In genomic region chr3:65528614-65529470, GRCm38 (mm10) we compare ENCODE assay signal across 8 mouse cellular contexts. TPM values are rescaled to one million over a fixed set of nuclear protein-coding genes. Genes with fewer than 3 reads are reported as not detected.
A peak's percentile ranks its signal among the peaks of the same experiment; 100 is the strongest.
DNase-seq lines count a peak whose midpoint lies in the region; ATAC-seq and TF ChIP-seq lines count a peak whose summit lies in the region.

No protein-coding gene starts in this region.

- no peaks in the 10 kb centered on the region for H3K27me3 ChIP-seq in intestine, embryonic 14.5 days (replicated peaks; ENCODE audit: control insufficient read depth, insufficient read depth, low read length)
- no peaks in the 10 kb centered on the region for H3K27me3 ChIP-seq in megakaryocyte, embryonic 14.5 days (replicated peaks)

- intact Hi-C loops in left cerebral cortex, postnatal 10 days (cut with DNase I): loop anchor here (2.0 to 5.0 kb wide), 4 partner anchors 128 to 402 kb away; partner anchors contain the start of gene Ssr3

- peak overlapping the region; percentile 61 for H3K4me2 ChIP-seq in intestine, embryonic 14.5 days (ENCODE audit: low read length)

- DNase-seq in adipocyte (ENCODE audit: low spot score): peak; percentile 81
- DNase-seq in gastrocnemius, postnatal 25 days: peak; percentile 66
- peak; percentile 90 for DNase-seq in intestine, embryonic 14.5 days (ENCODE audit: low spot score)
- peak; percentile 38 to 81 for DNase-seq in left cerebral cortex, postnatal 10 days (ENCODE audit: extremely low spot score in 1 of 2, low spot score in 2 of 2)
- peak; percentile 43 to 55 for DNase-seq in right cerebral cortex, adult 2 months (ENCODE audit: low spot score in 2 of 2)
- peak; percentile 59 for DNase-seq in urinary bladder, adult 2 months (ENCODE audit: low spot score)

- H3K9ac ChIP-seq in intestine, embryonic 14.5 days (ENCODE audit: low read length): peak overlapping the region; percentile 85

- no peak for TF ChIP-seq CTCF in cortical plate, adult 2 months (IDR thresholded peaks at IDR 0.05; ENCODE audit: extremely low read depth, insufficient read depth, low read length)

- H3K9me3 ChIP-seq in intestine, embryonic 14.5 days (ENCODE audit: control insufficient read depth, low read length): no peaks in the 10 kb centered on the region
- no peaks in the 10 kb centered on the region for H3K9me3 ChIP-seq in megakaryocyte, embryonic 14.5 days

- H3K4me1 ChIP-seq in cortical plate, adult 2 months (ENCODE audit: control insufficient read depth, insufficient read depth, low read length): peaks cover 2% of the 10 kb centered on the region; the same call in 1 of the 2 replicates
- peaks cover 8% of the 10 kb centered on the region for H3K4me1 ChIP-seq in intestine, embryonic 14.5 days (replicated peaks; ENCODE audit: control insufficient read depth, insufficient read depth, low read length)
- H3K4me1 ChIP-seq in megakaryocyte, embryonic 14.5 days: peaks cover 17% of the 10 kb centered on the region

- peak overlapping the region; percentile 91 for H3K4me3 ChIP-seq in cortical plate, adult 2 months (ENCODE audit: insufficient read depth, low read length)
- peak overlapping the region; percentile 83 for H3K4me3 ChIP-seq in intestine, embryonic 14.5 days (ENCODE audit: low read depth, low read length)
- peak overlapping the region; percentile 100 for H3K4me3 ChIP-seq in megakaryocyte, embryonic 14.5 days (replicated peaks)

- peaks cover 11% of the 10 kb centered on the region for H3K36me3 ChIP-seq in intestine, embryonic 14.5 days (ENCODE audit: control insufficient read depth, insufficient read depth, low read length)
- peaks cover 12% of the 10 kb centered on the region for H3K36me3 ChIP-seq in megakaryocyte, embryonic 14.5 days (replicated peaks; ENCODE audit: low read length)

- peak overlapping the region; percentile 92 for H3K27ac ChIP-seq in cortical plate, adult 2 months (ENCODE audit: insufficient read depth, low read length)
- peak overlapping the region; percentile 99 for H3K27ac ChIP-seq in intestine, embryonic 14.5 days (ENCODE audit: low read depth)

- WGBS in intestine, embryonic 14.5 days: under 1% methylated on average over 95 of the region's 97 CpGs

- TF ChIP-seq POLR2A in cortical plate, adult 2 months (IDR thresholded peaks at IDR 0.05; ENCODE audit: extremely low read depth, insufficient read depth, low read length): no peak

- ATAC-seq in intestine, embryonic 14.5 days (replicated peaks; ENCODE audit: low FRiP score, low TSS enrichment, low read depth): peak; percentile 67

RNA-seq across cellular contexts. Expression of gene Tiparp, which starts 0.6 kb away (rescaled TPM):
- 6.4 and 8.2 TPM in 2 replicates for polyA plus RNA-seq in cortical plate, adult 2 months (2012; rRNA removed)
- 1 to 10 TPM; 8.4 to 9.7 TPM for total RNA-seq in gastrocnemius, postnatal 25 days (2021)
- polyA plus RNA-seq in intestine, embryonic 14.5 days (2014; fragmentation: Nextera tagmentation; extraction: Ambion mirVana): 46.1 and 49.5 TPM in 2 replicates
- total RNA-seq in left cerebral cortex, postnatal 10 days (2021): 10 to 100 TPM; 15.0 to 15.4 TPM
- polyA plus RNA-seq in megakaryocyte, embryonic 14.5 days (2012; ENCODE audit: insufficient read depth, low replicate concordance): 0.38 TPM in 1 of 2 replicates, not detected in the other
- polyA plus RNA-seq in urinary bladder, adult 2 months (2012; rRNA removed): 16.2 and 27.5 TPM in 2 replicates

Comparison
In these comparisons a context has a peak if more than half of its experiments do, and no peak if none do; other contexts are left out.
1. Peak in every context shown above with its lines: DNase-seq, ATAC-seq, H3K4me3 ChIP-seq and H3K27ac ChIP-seq.